Mouse (Mus musculus) MEL-GATA-1-ER (cell line): ENCODE measurements around the gene Phyhipl.

Experiments used
- DNase-seq: peaks from one replicate; pipeline ENCODE4 v3.0.0-alpha.2; 2012; ENCODE audit warnings: low read depth; ENCODE audit errors: extremely low read depth

Phyhipl gene

DNA sequence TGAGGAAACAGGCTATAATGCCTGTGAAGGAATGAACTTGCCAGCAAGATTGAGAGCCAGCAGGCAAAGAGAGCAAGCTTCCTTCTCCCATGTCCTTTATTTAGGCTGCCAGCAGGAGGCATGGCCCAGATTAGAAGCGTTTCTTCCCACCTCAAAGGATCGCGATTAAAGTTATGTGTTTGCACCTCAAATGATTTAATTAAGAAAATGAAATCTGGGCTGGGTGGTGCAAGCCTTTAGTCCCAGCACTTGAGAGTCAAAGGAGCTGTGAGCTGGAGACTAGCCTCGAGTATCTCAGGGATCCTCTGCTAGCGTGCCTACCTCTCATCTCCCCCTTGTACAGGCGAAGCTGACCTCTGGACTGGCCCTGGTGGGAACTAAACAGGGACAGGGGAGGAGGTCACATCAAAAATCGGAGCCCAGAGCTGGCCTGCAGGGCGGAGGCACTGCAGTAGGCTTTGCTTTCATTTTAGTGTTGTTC lies 122.4 kb downstream of the Phyhipl start:
- DNase-seq, result no peak

DNA sequence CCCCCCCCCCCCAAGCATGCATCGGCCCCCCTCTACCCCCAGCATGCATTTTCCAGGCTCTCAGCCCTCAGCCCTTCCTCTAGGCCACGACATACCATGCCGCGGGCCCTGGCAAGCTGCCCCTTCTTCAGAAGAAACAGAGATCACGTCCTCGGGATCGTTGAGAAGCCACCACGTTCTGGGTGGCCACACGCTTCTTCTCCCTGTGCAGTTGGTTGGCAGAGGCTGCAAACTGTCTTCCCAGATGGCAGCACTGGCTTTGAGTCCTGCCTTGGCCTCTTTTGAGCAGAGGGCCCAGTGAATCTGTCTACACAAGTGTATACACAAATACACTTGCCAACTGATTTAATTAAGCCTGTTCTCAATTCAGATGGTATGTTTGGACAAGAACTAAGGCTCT lies 123.5 kb downstream of the Phyhipl start:
- no peak for DNase-seq

DNA sequence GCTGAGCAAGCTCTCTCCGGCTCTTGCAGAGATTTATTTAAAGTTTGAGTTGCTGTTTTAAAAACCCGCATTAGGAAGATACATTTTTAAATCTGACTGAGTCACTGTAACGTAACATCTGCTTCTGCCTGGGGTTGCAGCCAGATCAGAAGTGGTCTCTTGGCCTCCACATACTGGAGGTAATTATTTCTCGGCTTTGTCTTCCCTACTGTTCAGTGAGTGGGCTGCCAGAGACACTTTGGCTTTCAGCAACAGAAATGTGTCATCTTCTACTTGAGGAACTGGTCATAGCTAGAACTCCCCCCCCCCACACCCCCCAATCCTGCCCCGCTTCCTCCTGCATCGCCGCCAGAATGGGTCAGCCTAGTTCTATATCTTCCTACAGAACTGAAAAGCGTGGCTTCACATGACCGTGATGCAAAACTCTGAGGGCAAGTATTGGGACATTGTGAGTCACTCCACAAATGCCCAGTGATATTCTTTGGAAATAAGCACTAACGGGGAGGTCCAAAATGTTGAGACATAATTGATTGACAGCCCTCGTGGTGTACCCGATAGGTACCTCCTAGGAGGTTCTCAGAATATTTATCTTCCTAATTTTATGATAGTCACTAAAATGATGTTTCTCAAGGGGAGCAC lies 125.5 kb downstream of the Phyhipl start:
- no peak for DNase-seq

DNA sequence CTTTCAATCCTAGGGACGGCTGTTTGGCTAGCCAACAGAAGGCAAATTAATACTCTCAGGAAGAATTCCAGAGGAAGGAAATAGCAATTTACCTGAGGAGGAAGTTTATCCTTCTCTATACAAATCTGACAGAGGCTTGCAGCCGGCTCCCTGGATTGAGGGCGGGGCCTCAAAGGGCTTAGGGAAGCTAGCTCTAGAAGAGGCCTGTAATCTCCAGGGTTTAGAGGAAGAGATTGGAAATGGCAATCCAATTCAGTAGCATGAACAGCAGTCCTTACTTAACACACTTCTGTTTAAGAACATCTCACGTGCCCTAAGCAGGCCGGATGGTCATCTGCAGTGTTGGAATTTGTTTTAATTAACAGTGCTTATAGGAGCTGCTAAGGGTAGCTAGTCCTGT lies 134.4 kb downstream of the Phyhipl start:
- DNase-seq, result no peak

- no peak for DNase-seq
These were observed 135.3 kb downstream of the Phyhipl start for GRCm38 (mm10) chr10:70520143-70521131.

- no peak for DNase-seq
These were observed 136.1 kb downstream of the Phyhipl start for GRCm38 (mm10) chr10:70519640-70520099.

DNA sequence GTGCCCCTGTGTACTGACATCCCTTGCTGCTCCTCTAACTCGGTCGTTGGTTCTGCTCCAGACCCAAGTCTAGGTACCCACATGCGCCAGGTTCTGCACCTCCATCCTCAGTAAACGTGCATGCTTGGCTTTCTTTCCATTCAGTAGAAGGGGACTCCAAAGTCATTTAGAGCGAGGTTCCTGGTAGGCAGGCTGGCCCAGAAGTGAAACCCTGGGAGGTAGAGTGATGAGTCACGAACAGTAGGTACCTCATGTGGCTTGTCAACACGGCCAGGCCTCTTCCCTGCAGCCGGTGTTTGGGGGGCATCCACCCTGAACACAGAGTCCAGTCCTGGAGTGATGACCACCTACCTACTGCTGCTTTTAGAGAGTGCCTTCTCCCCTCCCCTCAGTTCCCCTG lies 139.1 kb downstream of the Phyhipl start:
- no peak for DNase-seq

DNA sequence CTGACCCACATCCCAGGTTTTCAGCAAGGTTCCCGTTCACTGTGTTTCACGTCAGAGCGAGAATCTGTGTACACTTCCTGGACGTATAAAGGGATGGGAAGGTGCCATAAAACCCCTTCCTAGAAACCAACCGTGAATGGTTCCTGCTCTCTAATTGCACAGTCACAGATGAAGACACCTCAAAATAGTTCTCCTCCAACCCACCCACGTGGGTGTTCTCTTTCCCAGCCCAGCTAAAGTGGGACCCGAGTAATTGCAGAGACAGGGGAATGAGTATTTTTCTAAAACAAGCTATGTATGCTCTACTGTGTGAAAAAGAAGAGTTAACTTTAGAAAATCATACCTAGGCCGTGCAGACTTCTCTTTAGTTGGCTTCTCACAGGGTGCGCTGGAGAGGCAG lies 140.9 kb downstream of the Phyhipl start:
- no peak for DNase-seq

GRCm38 (mm10) chr10:70507880-70508279 lies 147.9 kb downstream of the Phyhipl start:
- no peak for DNase-seq
